Mouse (Mus musculus) heart, adult 2 months (tissue): ENCODE results near the gene Tmem44.

Source experiments
- CTCF ChIP-seq: fragments of 200-600 bp; IDR thresholded peaks from 2 replicates; pipeline ENCODE4 v1.8.1; 2022; ENCODE audit warnings: antibody characterized with exemption, mild to moderate bottlenecking, moderate library complexity
- EP300 ChIP-seq: fragments of 200-500 bp; IDR thresholded peaks from 2 replicates; pipeline ENCODE4 v1.6.1; 2011; ENCODE audit warnings: low read depth, low read length, control low read depth; ENCODE audit not compliant: insufficient read depth
- POLR2A ChIP-seq: fragments of 200-500 bp; IDR thresholded peaks from 2 replicates; pipeline ENCODE4 v1.6.1; 2011; ENCODE audit warnings: mild to moderate bottlenecking, low read depth, low read length, control low read depth; ENCODE audit not compliant: insufficient read depth

GRCm38 (mm10) chr16:30513050-30514024 is 37.3 kb downstream of the Tmem44 start:
- TF ChIP-seq EP300 (no peak), CTCF (no peak), POLR2A (no peak)
